Mouse (Mus musculus): ENCODE results near the gene Isg20l2. TPM values are rescaled to one million over a fixed set of nuclear protein-coding genes. Genes with fewer than 3 reads are reported as not detected.

Gene Isg20l2
- total RNA-seq (2023) = 10 to 100 TPM; 69.9 to 72.7 TPM

GRCm38 (mm10) chr3:87930078-87930795 is at the start of gene Isg20l2, which contains the start of gene Rrnad1:
Isg20l2 (plus strand) TSS chr3:87930314.
Rrnad1 (minus strand) TSS chr3:87930717.

GRCm38 (mm10) chr3:87885281-87886003 is 44.7 kb upstream of the Isg20l2 start, which contains the start of gene Prcc:
Prcc (minus strand) TSS chr3:87885608.

GRCm38 (mm10) chr3:87905880-87906485 is 24.1 kb upstream of the Isg20l2 start, which contains the start of gene Hdgf:
Hdgf (plus strand) TSS chr3:87906321.

GRCm38 (mm10) chr3:87919336-87920108 is 10.6 kb upstream of the Isg20l2 start, which contains the start of gene Mrpl24:
Mrpl24 (plus strand) TSS chr3:87919506.

GRCm38 (mm10) chr3:87948378-87949265 is 18.5 kb downstream of the Isg20l2 start, which contains the start of gene Crabp2:
Crabp2 (plus strand) TSS chr3:87948666.

GRCm38 (mm10) chr3:87970939-87971488 is 40.9 kb downstream of the Isg20l2 start, which contains the start of gene Nes:
Nes (plus strand) TSS chr3:87971078.

Other genes with a start within 250 kb of the Isg20l2 start
- gene Lrrc71, start 181.7 kb upstream of the Isg20l2 start, total RNA-seq (2023) = 1 to 10 TPM in 1 of 2 experiments, under 1 TPM in 1; 0.61 to 5.9 TPM
- gene Ntrk1, start 135.2 kb upstream of the Isg20l2 start, total RNA-seq (2023) = not detected
- gene Insrr, start 133.4 kb upstream of the Isg20l2 start, total RNA-seq (2023) = under 1 TPM in 1 of 2 experiments, not detected in 1; 0.15 TPM
- gene Pear1, start 106.0 kb upstream of the Isg20l2 start, total RNA-seq (2023) = 10 to 100 TPM; 35.6 to 35.9 TPM
- gene Sh2d2a, start 83.6 kb upstream of the Isg20l2 start, total RNA-seq (2023) = 100 to 1,000 TPM; 194 to 202 TPM
- 10 to 100 TPM; 57.4 to 65.0 TPM for gene Prcc, start 44.7 kb upstream of the Isg20l2 start, total RNA-seq (2023)
- gene Hdgf, start 24.0 kb upstream of the Isg20l2 start, total RNA-seq (2023) = 100 to 1,000 TPM; 103 to 104 TPM
- 100 to 1,000 TPM; 147 to 161 TPM for gene Mrpl24, start 10.8 kb upstream of the Isg20l2 start, total RNA-seq (2023)
- gene Rrnad1, start 403 bp downstream of the Isg20l2 start, total RNA-seq (2023) = 10 to 100 TPM; 31.8 to 33.3 TPM
- 1 to 10 TPM; 2.3 to 5.0 TPM for gene Crabp2, start 18.4 kb downstream of the Isg20l2 start, total RNA-seq (2023)
- not detected for gene Nes, start 40.8 kb downstream of the Isg20l2 start, total RNA-seq (2023)
- not detected for gene Bcan, start 69.9 kb downstream of the Isg20l2 start, total RNA-seq (2023)
- gene Hapln2, start 97.3 kb downstream of the Isg20l2 start, total RNA-seq (2023) = not detected
- gene Gpatch4, start 112.8 kb downstream of the Isg20l2 start, total RNA-seq (2023) = 10 to 100 TPM; 21.9 to 34.1 TPM
- 10 to 100 TPM; 24.1 to 31.7 TPM for gene Naxe, start 128.2 kb downstream of the Isg20l2 start, total RNA-seq (2023)
- gene Ttc24, start 148.0 kb downstream of the Isg20l2 start, total RNA-seq (2023) = not detected
- gene Iqgap3, start 151.7 kb downstream of the Isg20l2 start, total RNA-seq (2023) = 1 to 10 TPM in 1 of 2 experiments, under 1 TPM in 1; 0.77 to 2.1 TPM
- gene Mef2d, start 212.1 kb downstream of the Isg20l2 start, total RNA-seq (2023) = 100 to 1,000 TPM; 241 to 255 TPM

Data from T-cell, adult 66 days (primary cell).